Mouse (Mus musculus): ENCODE results near the gene Zfp825. TPM values are rescaled to one million over a fixed set of nuclear protein-coding genes. Genes with fewer than 3 reads are reported as not detected.

Zfp825 gene
- total RNA-seq, 2 experiments from 2014 or later, result 6.4 to 6.5 TPM

Other genes starting within 250 kb of the Zfp825 start
- gene Ahrr, start 201.7 kb downstream of the Zfp825 start, total RNA-seq (2021), result 1 to 10 TPM in 1 of 2 experiments, under 1 TPM in 1; 0.98 to 1.6 TPM
- 10 to 100 TPM; 54.5 to 54.8 TPM for gene Pdcd6, start 176.4 kb downstream of the Zfp825 start, total RNA-seq (2021)
- gene Sdha, start 143.7 kb downstream of the Zfp825 start, total RNA-seq (2021), result 1,000 to 10,000 TPM; 1,198 to 1,226 TPM
- gene Ccdc127, start 143.7 kb downstream of the Zfp825 start, total RNA-seq (2021), result 10 to 100 TPM; 47.4 to 51.8 TPM
- 10 to 100 TPM; 41.9 to 49.7 TPM for gene Lrrc14b, start 130.0 kb downstream of the Zfp825 start, total RNA-seq (2021)
- 1 to 10 TPM; 2.8 to 3.7 TPM for gene Zfp72, start 103.2 kb downstream of the Zfp825 start, total RNA-seq (2021)
- gene Ftl1-ps1, start 94.3 kb downstream of the Zfp825 start, total RNA-seq (2021), result 100 to 1,000 TPM; 272 to 274 TPM
- 10 to 100 TPM; 42.9 to 47.0 TPM for gene Erap1, start 145.6 kb upstream of the Zfp825 start, total RNA-seq (2021)

All from heart, postnatal 10 days (tissue).